20 mouse cellular contexts compared by ENCODE assay signal in the genomic region with DNA sequence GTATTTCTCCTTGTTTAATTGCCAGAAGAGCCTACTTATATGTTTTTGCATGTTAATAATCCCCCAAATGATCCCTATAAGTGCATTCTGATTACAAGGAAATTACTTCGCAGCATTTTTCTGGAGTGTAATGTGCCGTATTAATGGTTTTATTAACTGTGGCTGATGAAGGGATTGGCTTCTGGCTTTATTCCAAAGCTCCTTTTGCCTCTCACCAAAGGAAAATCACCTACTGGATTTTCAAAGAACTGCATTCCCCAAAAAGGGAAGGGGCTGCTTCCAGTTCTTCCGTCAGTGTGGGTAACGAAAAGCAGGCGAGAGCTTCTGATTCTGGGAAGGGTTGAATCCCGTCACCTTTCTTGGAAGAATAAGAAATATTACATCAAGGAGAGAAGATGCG. TPM values are rescaled to one million over a fixed set of nuclear protein-coding genes. Genes with fewer than 3 reads are reported as not detected.
DNase-seq lines count a peak whose midpoint lies in the region; ATAC-seq and TF ChIP-seq lines count a peak whose summit lies in the region.
"Had no signal": no experiment of that assay in that cellular context is flagged by ENCODE, and none has a peak within 500 bp of the region (broad histone marks: within the 10 kb centered on the region; RNA-seq: fewer than 3 reads in every experiment).

No protein-coding gene starts in this region.

- H3K36me3 ChIP-seq in embryonic facial prominence, embryonic 11.5 days (replicated peaks; ENCODE audit: control insufficient read depth, insufficient read depth, low read depth, low read length), result no peaks in the 10 kb centered on the region
- H3K36me3 ChIP-seq in embryonic facial prominence, embryonic 10.5 days (replicated peaks), result no peaks in the 10 kb centered on the region
- no peaks in the 10 kb centered on the region for H3K36me3 ChIP-seq in hindbrain, embryonic 15.5 days
- H3K36me3 ChIP-seq in hindbrain, embryonic 10.5 days, result no peaks in the 10 kb centered on the region; the same call in 1 of the 2 replicates
- no peaks in the 10 kb centered on the region for H3K36me3 ChIP-seq in lung, postnatal 0 days (ENCODE audit: insufficient read depth, low read length)
- no peaks in the 10 kb centered on the region for H3K36me3 ChIP-seq in embryonic facial prominence, embryonic 14.5 days (ENCODE audit: control insufficient read depth, insufficient read depth, low read length)
- H3K36me3 ChIP-seq: embryonic facial prominence, embryonic 12.5 days; midbrain, embryonic 15.5 days; stomach, embryonic 15.5 days had no signal

- DNase-seq in embryonic facial prominence, embryonic 11.5 days (ENCODE audit: low spot score), result peak; percentile 25
- no peak for DNase-seq in embryonic facial prominence, embryonic 10.5 days (ENCODE audit: low spot score)
- DNase-seq in hindbrain, embryonic 10.5 days (ENCODE audit: low spot score), result no peak
- DNase-seq in lung, postnatal 0 days (ENCODE audit: low spot score), result peak; percentile 16
- no peak for DNase-seq in lung, postnatal 14 days
- DNase-seq in embryonic facial prominence, embryonic 14.5 days (ENCODE audit: low spot score), result peak; percentile 31
- no peak for DNase-seq in right cerebral cortex, postnatal 4 days
- DNase-seq: adrenal gland, postnatal 10 days; B cell, adult 2 months; cerebellum, postnatal 25 days; kidney, adult 2 months; kidney, postnatal 36 days; liver; liver, postnatal 0 days; spleen, adult 18-20 months had no signal

- H3K9ac ChIP-seq in embryonic facial prominence, embryonic 11.5 days (replicated peaks; ENCODE audit: low read length), result no peak overlapping the region
- H3K9ac ChIP-seq in hindbrain, embryonic 15.5 days, result no peak overlapping the region
- no peak overlapping the region for H3K9ac ChIP-seq in lung, postnatal 0 days (replicated peaks; ENCODE audit: low read depth)
- H3K9ac ChIP-seq in embryonic facial prominence, embryonic 14.5 days (ENCODE audit: low read depth, low read length), result no peak overlapping the region
- H3K9ac ChIP-seq: embryonic facial prominence, embryonic 12.5 days; liver, postnatal 0 days; midbrain, embryonic 15.5 days; stomach, embryonic 15.5 days had no signal

- 65% methylated on average over 7 of the region's 7 CpGs for WGBS in embryonic facial prominence, embryonic 11.5 days
- 74% methylated on average over 7 of the region's 7 CpGs for WGBS in embryonic facial prominence, embryonic 10.5 days
- 56% methylated on average over 7 of the region's 7 CpGs for WGBS in hindbrain, embryonic 15.5 days
- WGBS in hindbrain, embryonic 10.5 days, result 78% methylated on average over 7 of the region's 7 CpGs
- 51% methylated on average over 7 of the region's 7 CpGs for WGBS in lung, postnatal 0 days
- 47% methylated on average over 7 of the region's 7 CpGs for WGBS in embryonic facial prominence, embryonic 14.5 days

- no peaks in the 10 kb centered on the region for H3K27me3 ChIP-seq in embryonic facial prominence, embryonic 11.5 days (ENCODE audit: control insufficient read depth, insufficient read depth, low read length)
- H3K27me3 ChIP-seq in embryonic facial prominence, embryonic 10.5 days (replicated peaks; ENCODE audit: low read depth, poor library complexity, severe bottlenecking), result no peaks in the 10 kb centered on the region
- H3K27me3 ChIP-seq in hindbrain, embryonic 15.5 days, result no peaks in the 10 kb centered on the region
- no peaks in the 10 kb centered on the region for H3K27me3 ChIP-seq in hindbrain, embryonic 10.5 days (ENCODE audit: insufficient read depth, poor library complexity, severe bottlenecking)
- H3K27me3 ChIP-seq in lung, postnatal 0 days (replicated peaks; ENCODE audit: insufficient read depth, low read length), result no peaks in the 10 kb centered on the region
- H3K27me3 ChIP-seq in embryonic facial prominence, embryonic 14.5 days (replicated peaks; ENCODE audit: control insufficient read depth, insufficient read depth, low read length), result no peaks in the 10 kb centered on the region
- H3K27me3 ChIP-seq: embryonic facial prominence, embryonic 12.5 days; midbrain, embryonic 15.5 days; stomach, embryonic 15.5 days had no signal

- H3K27ac ChIP-seq in embryonic facial prominence, embryonic 11.5 days (replicated peaks; ENCODE audit: low read depth, low read length), result no peak overlapping the region
- no peak overlapping the region for H3K27ac ChIP-seq in embryonic facial prominence, embryonic 10.5 days (replicated peaks)
- no peak overlapping the region for H3K27ac ChIP-seq in hindbrain, embryonic 15.5 days (replicated peaks)
- no peak overlapping the region for H3K27ac ChIP-seq in hindbrain, embryonic 10.5 days
- no peak overlapping the region for H3K27ac ChIP-seq in lung, postnatal 0 days (ENCODE audit: low read length)
- no peak overlapping the region for H3K27ac ChIP-seq in embryonic facial prominence, embryonic 14.5 days (replicated peaks; ENCODE audit: low read depth, low read length)
- H3K27ac ChIP-seq: embryonic facial prominence, embryonic 12.5 days; macrophage; midbrain, embryonic 15.5 days; stomach, embryonic 15.5 days had no signal

- H3K4me1 ChIP-seq in embryonic facial prominence, embryonic 11.5 days (ENCODE audit: control insufficient read depth, insufficient read depth, low read length), result no peaks in the 10 kb centered on the region
- H3K4me1 ChIP-seq in embryonic facial prominence, embryonic 10.5 days, result no peaks in the 10 kb centered on the region
- H3K4me1 ChIP-seq in hindbrain, embryonic 15.5 days (replicated peaks), result no peaks in the 10 kb centered on the region
- H3K4me1 ChIP-seq in hindbrain, embryonic 10.5 days (replicated peaks), result no peaks in the 10 kb centered on the region
- no peaks in the 10 kb centered on the region for H3K4me1 ChIP-seq in lung, postnatal 0 days (ENCODE audit: insufficient read depth, low read depth, low read length)
- H3K4me1 ChIP-seq in embryonic facial prominence, embryonic 14.5 days (ENCODE audit: control insufficient read depth, insufficient read depth, low read length), result no peaks in the 10 kb centered on the region
- H3K4me1 ChIP-seq: embryonic facial prominence, embryonic 12.5 days; stomach, embryonic 15.5 days had no signal

- no peak overlapping the region for H3K4me2 ChIP-seq in embryonic facial prominence, embryonic 11.5 days (ENCODE audit: low read depth, low read length)
- H3K4me2 ChIP-seq in hindbrain, embryonic 15.5 days, result no peak overlapping the region
- H3K4me2 ChIP-seq in lung, postnatal 0 days (replicated peaks; ENCODE audit: low read depth, low read length), result no peak overlapping the region
- no peak overlapping the region for H3K4me2 ChIP-seq in embryonic facial prominence, embryonic 14.5 days (ENCODE audit: low read depth, low read length)
- H3K4me2 ChIP-seq: embryonic facial prominence, embryonic 12.5 days; midbrain, embryonic 15.5 days; stomach, embryonic 15.5 days had no signal

- ATAC-seq in embryonic facial prominence, embryonic 11.5 days (replicated peaks; ENCODE audit: insufficient number of reproducible peaks, low FRiP score, low TSS enrichment, low read depth), result no peak
- 0 out of 2 replicates have a peak, but pooled peaks have one; percentile 43 for ATAC-seq in hindbrain, embryonic 15.5 days (ENCODE audit: low FRiP score, low read depth)
- no peak for ATAC-seq in lung, postnatal 0 days
- ATAC-seq in embryonic facial prominence, embryonic 14.5 days (ENCODE audit: low read depth), result no peak
- ATAC-seq: liver, postnatal 0 days had no signal

- no peak for TF ChIP-seq CTCF in lung, postnatal 0 days (IDR thresholded peaks at IDR 0.05)

- TF ChIP-seq EP300 in lung, postnatal 0 days (IDR thresholded peaks at IDR 0.05), result no peak

- H3K9me3 ChIP-seq in embryonic facial prominence, embryonic 11.5 days (replicated peaks; ENCODE audit: control insufficient read depth, low read length), result no peaks in the 10 kb centered on the region
- no peaks in the 10 kb centered on the region for H3K9me3 ChIP-seq in embryonic facial prominence, embryonic 10.5 days
- no peaks in the 10 kb centered on the region for H3K9me3 ChIP-seq in hindbrain, embryonic 15.5 days
- no peaks in the 10 kb centered on the region for H3K9me3 ChIP-seq in hindbrain, embryonic 10.5 days
- no peaks in the 10 kb centered on the region for H3K9me3 ChIP-seq in lung, postnatal 0 days (ENCODE audit: low read length)
- no peaks in the 10 kb centered on the region for H3K9me3 ChIP-seq in embryonic facial prominence, embryonic 14.5 days (ENCODE audit: control insufficient read depth, low read length)
- H3K9me3 ChIP-seq: embryonic facial prominence, embryonic 12.5 days; midbrain, embryonic 15.5 days; stomach, embryonic 15.5 days had no signal

- no peak overlapping the region for H3K4me3 ChIP-seq in embryonic facial prominence, embryonic 11.5 days (ENCODE audit: low read depth, low read length)
- H3K4me3 ChIP-seq in embryonic facial prominence, embryonic 10.5 days, result no peak overlapping the region
- no peak overlapping the region for H3K4me3 ChIP-seq in hindbrain, embryonic 15.5 days
- no peak overlapping the region for H3K4me3 ChIP-seq in hindbrain, embryonic 10.5 days
- H3K4me3 ChIP-seq in lung, postnatal 0 days (ENCODE audit: low read depth, low read length), result no peak overlapping the region
- no peak overlapping the region for H3K4me3 ChIP-seq in embryonic facial prominence, embryonic 14.5 days (ENCODE audit: low read depth, low read length)
- H3K4me3 ChIP-seq: embryonic facial prominence, embryonic 12.5 days; midbrain, embryonic 15.5 days; stomach, embryonic 15.5 days had no signal

RNA-seq across cellular contexts. Expression of a gene that starts 43.9 kb away (rescaled TPM):
- 21.8 and 24.8 TPM in 2 replicates for polyA plus RNA-seq in embryonic facial prominence, embryonic 11.5 days (2014; fragmentation: Nextera tagmentation; extraction: Ambion mirVana)
- 18.8 and 22.8 TPM in 2 replicates for polyA plus RNA-seq in embryonic facial prominence, embryonic 10.5 days (2016; fragmentation: Nextera tagmentation; extraction: Ambion mirVana)
- 23.5 and 24.0 TPM in 2 replicates for polyA plus RNA-seq in hindbrain, embryonic 15.5 days (2015; fragmentation: Nextera tagmentation; extraction: Ambion mirVana)
- polyA plus RNA-seq in hindbrain, embryonic 10.5 days (2016; fragmentation: Nextera tagmentation; extraction: Ambion mirVana), result 37.7 and 39.5 TPM in 2 replicates
- 1.9 and 2.7 TPM in 2 replicates for polyA plus RNA-seq in lung, postnatal 0 days (2015; fragmentation: Nextera tagmentation; extraction: Ambion mirVana)
- 29.4 and 29.8 TPM in 2 replicates for polyA plus RNA-seq in embryonic facial prominence, embryonic 14.5 days (2014; fragmentation: Nextera tagmentation; extraction: Ambion mirVana)
- polyA plus RNA-seq: macrophage had no signal

Comparison
In these comparisons a context has a peak if more than half of its experiments do, and no peak if none do; other contexts are left out.
1. DNase-seq: peak in embryonic facial prominence, embryonic 11.5 days (single experiment), lung, postnatal 0 days (single experiment) and embryonic facial prominence, embryonic 14.5 days (single experiment); none in embryonic facial prominence, embryonic 10.5 days (single experiment), hindbrain, embryonic 10.5 days (single experiment), lung, postnatal 14 days (single experiment) and right cerebral cortex, postnatal 4 days (single experiment).